Mouse (Mus musculus) hindbrain, embryonic 12.5 days (tissue): ENCODE data around the gene Ephb1. TPM values are rescaled to one million over a fixed set of nuclear protein-coding genes. Genes with fewer than 3 reads are reported as not detected.

Source experiments
- ATAC-seq: fragments of 200-750 bp; cut with Nextera tagmentation; 2 replicates; pipeline ENCODE4 v1.8.0; 2017; ENCODE audit warnings: moderate TSS enrichment; ENCODE audit not compliant: low FRiP score
- H3K27ac ChIP-seq: fragments of 300-500 bp; sonication (generic); 2 replicates; pipeline ENCODE4 v1.5.1; 2016; ENCODE audit warnings: mild to moderate bottlenecking
- H3K27me3 ChIP-seq: fragments of 300-500 bp; sonication (generic); 2 replicates; pipeline ENCODE4 v1.6.1; 2016; ENCODE audit warnings: mild to moderate bottlenecking
- H3K36me3 ChIP-seq: fragments of 300-500 bp; sonication (generic); 2 replicates; pipeline ENCODE4 v1.6.1; 2016; ENCODE audit warnings: mild to moderate bottlenecking
- H3K4me1 ChIP-seq: fragments of 300-500 bp; sonication (generic); 2 replicates; pipeline ENCODE4 v1.6.1; 2016
- H3K4me2 ChIP-seq: fragments of 300-500 bp; sonication (generic); replicated peaks from 2 replicates; pipeline ENCODE4 v1.6.1; 2016; ENCODE audit warnings: mild to moderate bottlenecking
- H3K4me3 ChIP-seq: fragments of 300-500 bp; sonication (generic); 2 replicates; pipeline ENCODE4 v1.5.1; 2016; ENCODE audit warnings: mild to moderate bottlenecking
- H3K9ac ChIP-seq: fragments of 300-500 bp; sonication (generic); 2 replicates; pipeline ENCODE4 v1.6.1; 2016; ENCODE audit warnings: mild to moderate bottlenecking, moderate library complexity
- H3K9me3 ChIP-seq: fragments of 300-500 bp; sonication (generic); replicated peaks from 2 replicates; pipeline ENCODE4 v1.6.1; 2016; ENCODE audit warnings: mild to moderate bottlenecking
- WGBS: fragments of 180-500 bp; shearing (Covaris S2); methylation state at CpG from one replicate; pipeline ENCODE4 v1.1.7; 2016; 5-methylcytosine and 5-hydroxymethylcytosine counted together
- polyA plus RNA-seq: library from polyadenylated mRNA; unstranded; fragments of >200 nt; fragmentation: Nextera tagmentation; extraction: Ambion mirVana; gene quantifications from 2 replicates; pipeline ENCODE4 v1.2.1, GENCODE M21; 2016

Gene Ephb1
- polyA plus RNA-seq, 1 experiment from 2014 or later, result 30.2 TPM

DNA sequence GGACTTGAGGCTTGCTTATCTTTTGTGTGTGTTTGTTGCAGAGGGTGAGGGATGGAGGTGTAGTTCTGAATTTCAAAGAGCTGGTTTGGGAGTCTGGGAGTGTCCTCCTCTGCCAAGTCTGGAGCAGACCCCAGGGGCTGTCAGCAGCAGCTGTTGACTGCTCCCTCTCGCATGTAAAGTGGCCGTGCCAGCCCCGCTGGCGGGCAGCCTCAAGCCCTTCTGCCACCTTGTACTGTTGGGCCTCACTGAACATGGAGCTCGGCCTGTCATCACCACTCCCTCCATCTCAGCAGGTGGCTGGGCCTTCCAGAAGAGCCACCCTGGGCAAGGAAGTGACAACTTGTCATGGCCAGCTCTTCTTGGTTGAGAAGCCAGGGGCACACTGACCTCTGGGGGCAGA, 415.5 kb downstream of the Ephb1 start:
- no peaks in the 10 kb centered on the region for H3K9me3 ChIP-seq
- no peaks in the 10 kb centered on the region for H3K36me3 ChIP-seq
- no peak overlapping the region for H3K27ac ChIP-seq
- H3K4me1 ChIP-seq, result peaks cover 23% of the 10 kb centered on the region
- H3K4me2 ChIP-seq, result no peak overlapping the region
- no peaks in the 10 kb centered on the region for H3K27me3 ChIP-seq
- ATAC-seq, result peak; percentile 71; the same call in 1 of the 2 replicates
- 26% methylated on average over 5 of the region's 5 CpGs for WGBS
- H3K9ac ChIP-seq, result no peak overlapping the region
- no peak overlapping the region for H3K4me3 ChIP-seq

DNA sequence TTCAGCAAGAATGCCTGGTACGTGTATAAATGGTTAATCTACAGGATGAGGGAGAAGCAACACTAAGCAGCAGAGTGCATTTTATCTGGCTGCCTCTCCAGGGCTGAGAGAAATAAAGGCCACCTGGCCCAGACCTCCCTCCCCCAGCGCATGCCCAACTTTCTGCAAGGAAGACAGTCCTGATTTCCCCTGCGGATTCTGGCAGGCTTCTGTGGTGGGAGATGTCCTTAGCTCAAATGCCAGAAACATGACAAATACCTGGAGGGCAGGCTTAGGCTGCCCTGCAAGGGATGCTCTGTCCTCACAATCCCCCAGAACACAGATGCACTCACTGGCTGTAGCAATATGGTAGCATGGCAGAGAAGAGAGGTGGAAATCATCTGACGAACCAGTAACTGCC, 416.4 kb downstream of the Ephb1 start:
- H3K4me3 ChIP-seq, result no peak overlapping the region
- no peak for ATAC-seq
- H3K27ac ChIP-seq, result no peak overlapping the region
- H3K36me3 ChIP-seq, result no peaks in the 10 kb centered on the region
- no peaks in the 10 kb centered on the region for H3K27me3 ChIP-seq
- 80% methylated on average over 4 of the region's 4 CpGs for WGBS
- no peak overlapping the region for H3K4me2 ChIP-seq
- H3K4me1 ChIP-seq, result peaks cover 25% of the 10 kb centered on the region
- H3K9ac ChIP-seq, result no peak overlapping the region
- H3K9me3 ChIP-seq, result no peaks in the 10 kb centered on the region

DNA sequence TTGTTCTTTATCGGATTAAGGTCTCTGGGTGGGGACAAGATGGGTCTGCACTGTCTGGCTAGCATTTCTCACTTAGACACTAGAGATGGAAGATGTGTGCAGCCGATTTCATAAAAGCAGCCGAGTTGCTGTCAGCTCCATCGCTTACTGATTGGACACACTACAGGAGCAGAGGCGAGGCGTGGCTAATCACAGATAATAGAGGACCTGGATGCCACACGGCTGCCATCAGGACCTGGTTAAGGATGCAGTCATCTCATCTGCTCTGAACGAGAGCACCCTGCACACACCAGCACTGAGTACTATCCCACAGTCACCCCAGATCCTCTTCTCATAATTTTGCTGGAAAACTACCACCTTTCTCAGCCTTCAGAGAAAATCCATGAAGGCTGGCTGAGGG, 419.6 kb downstream of the Ephb1 start:
- Histone ChIP-seq H3K4me2 (no peak overlapping the region), H3K9ac (no peak overlapping the region), H3K27me3 (no peaks in the 10 kb centered on the region), H3K4me3 (no peak overlapping the region), H3K9me3 (no peaks in the 10 kb centered on the region), H3K36me3 (no peaks in the 10 kb centered on the region), H3K4me1 (peaks cover 24% of the 10 kb centered on the region), H3K27ac (peak overlapping the region; percentile 55; the same call in 1 of the 2 replicates)
- 42% methylated on average over 8 of the region's 8 CpGs for WGBS
- peak; percentile 84 for ATAC-seq

DNA sequence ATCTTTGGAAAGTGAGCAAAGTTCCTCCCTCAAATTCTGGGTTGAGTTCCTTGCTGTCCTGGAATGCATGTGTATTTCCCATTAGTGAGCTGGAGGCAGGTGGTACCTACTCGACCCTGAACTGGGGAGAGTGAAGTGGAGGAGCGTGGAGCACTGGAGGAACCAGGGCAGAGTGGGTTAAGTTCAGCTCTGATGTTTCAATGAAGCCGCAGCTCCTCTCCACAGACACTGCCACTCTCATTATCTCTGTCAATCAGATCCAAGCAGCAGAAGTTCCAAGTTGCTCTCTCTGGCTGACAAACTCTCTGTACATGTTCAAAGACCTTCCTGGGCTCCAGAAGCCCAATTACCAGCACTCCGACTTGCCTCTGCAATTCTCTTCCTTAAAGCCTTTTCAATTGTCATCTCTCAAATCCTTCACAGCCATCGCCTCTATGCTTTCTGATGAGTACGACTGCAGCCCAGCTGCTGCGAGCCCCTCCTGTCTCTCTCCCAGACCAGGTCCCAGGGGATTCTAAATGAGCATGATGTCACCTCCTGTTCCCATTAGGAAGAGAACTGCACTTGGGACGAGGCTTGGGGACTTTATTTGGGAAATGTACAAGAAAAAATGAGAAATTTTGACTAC, 420.4 kb downstream of the Ephb1 start:
- Histone ChIP-seq H3K27ac (peak overlapping the region; percentile 55), H3K4me2 (no peak overlapping the region), H3K4me3 (no peak overlapping the region), H3K27me3 (no peaks in the 10 kb centered on the region), H3K9me3 (no peaks in the 10 kb centered on the region), H3K4me1 (peaks cover 18% of the 10 kb centered on the region), H3K36me3 (no peaks in the 10 kb centered on the region), H3K9ac (no peak overlapping the region)
- ATAC-seq, result no peak
- 40% methylated on average over 8 of the region's 8 CpGs for WGBS

DNA sequence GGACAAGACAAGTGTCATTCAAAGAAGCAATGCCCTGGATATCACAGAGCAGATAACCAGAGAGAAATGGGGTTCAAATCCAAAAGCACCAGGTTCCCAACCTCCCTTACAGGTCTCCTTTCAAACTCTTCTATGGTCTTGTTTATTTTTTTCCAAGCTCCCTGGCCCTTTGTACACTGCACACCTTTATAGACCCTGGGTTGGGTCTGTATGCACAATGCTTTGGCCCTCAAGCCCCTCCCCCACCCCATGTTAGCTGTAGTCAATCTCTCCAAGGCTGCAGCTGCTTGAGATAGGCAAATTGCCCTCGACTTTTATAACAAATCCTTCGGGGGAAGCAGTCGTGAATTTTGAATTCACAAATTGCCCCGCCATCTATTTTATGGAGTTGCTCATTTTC, 429.7 kb downstream of the Ephb1 start:
- no peaks in the 10 kb centered on the region for H3K36me3 ChIP-seq
- no peak overlapping the region for H3K4me2 ChIP-seq
- H3K4me1 ChIP-seq, result no peaks in the 10 kb centered on the region
- H3K9me3 ChIP-seq, result no peaks in the 10 kb centered on the region
- WGBS, result 74% methylated on average over 4 of the region's 4 CpGs
- ATAC-seq, result no peak
- no peaks in the 10 kb centered on the region; the same call in 1 of the 2 replicates for H3K27me3 ChIP-seq
- no peak overlapping the region for H3K27ac ChIP-seq
- H3K4me3 ChIP-seq, result no peak overlapping the region
- H3K9ac ChIP-seq, result no peak overlapping the region

DNA sequence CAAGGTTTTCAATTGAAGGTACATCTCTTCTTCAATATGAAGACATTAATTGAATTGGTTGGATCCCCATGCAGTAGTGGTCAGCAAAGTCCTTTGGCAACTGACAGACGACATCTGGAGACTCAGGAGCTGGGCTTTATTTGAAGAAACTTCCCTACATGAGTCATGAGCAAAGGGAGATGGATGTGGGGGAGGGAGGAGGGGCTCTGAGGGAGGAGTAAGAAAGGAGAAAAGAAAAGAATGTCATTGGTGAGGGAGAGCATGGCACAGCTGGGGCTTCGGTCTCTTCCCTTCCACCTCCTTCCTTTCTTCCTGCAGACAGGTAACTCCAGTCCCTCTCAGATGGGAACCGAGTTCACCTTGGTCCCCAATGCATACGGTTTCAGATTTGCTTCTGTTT, 431.6 kb downstream of the Ephb1 start:
- Histone ChIP-seq H3K9ac (no peak overlapping the region), H3K4me1 (no peaks in the 10 kb centered on the region), H3K4me3 (no peak overlapping the region), H3K27me3 (no peaks in the 10 kb centered on the region; the same call in 1 of the 2 replicates), H3K27ac (no peak overlapping the region), H3K36me3 (no peaks in the 10 kb centered on the region), H3K9me3 (no peaks in the 10 kb centered on the region), H3K4me2 (no peak overlapping the region)
- ATAC-seq, result no peak
- WGBS, result 70% methylated on average over 4 of the region's 4 CpGs

DNA sequence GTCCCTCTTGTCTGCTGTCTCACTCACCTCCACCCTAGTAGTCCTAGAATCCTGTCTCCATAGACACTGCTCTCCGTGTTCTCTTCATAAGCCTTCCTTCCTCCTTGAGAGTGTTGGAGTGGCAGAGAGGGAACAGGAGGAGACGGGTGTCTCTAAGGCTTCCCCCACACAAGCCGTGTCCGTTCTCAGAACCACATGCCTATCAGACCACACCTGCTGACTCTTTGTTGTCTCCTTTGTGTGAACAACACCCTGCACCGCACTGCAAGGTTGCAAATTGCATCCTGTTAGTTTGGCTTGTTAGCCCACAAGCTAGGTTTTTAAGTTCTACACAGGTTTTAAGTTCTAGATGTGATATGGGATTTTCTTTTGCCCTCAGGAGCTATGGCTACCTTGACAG, 435.2 kb downstream of the Ephb1 start:
- no peaks in the 10 kb centered on the region for H3K9me3 ChIP-seq
- H3K4me3 ChIP-seq, result no peak overlapping the region
- no peak overlapping the region for H3K9ac ChIP-seq
- no peak for ATAC-seq
- H3K27me3 ChIP-seq, result no peaks in the 10 kb centered on the region; the same call in 1 of the 2 replicates
- H3K4me2 ChIP-seq, result no peak overlapping the region
- no peaks in the 10 kb centered on the region for H3K36me3 ChIP-seq
- 87% methylated on average over 5 of the region's 5 CpGs for WGBS
- no peak overlapping the region for H3K27ac ChIP-seq
- H3K4me1 ChIP-seq, result no peaks in the 10 kb centered on the region

DNA sequence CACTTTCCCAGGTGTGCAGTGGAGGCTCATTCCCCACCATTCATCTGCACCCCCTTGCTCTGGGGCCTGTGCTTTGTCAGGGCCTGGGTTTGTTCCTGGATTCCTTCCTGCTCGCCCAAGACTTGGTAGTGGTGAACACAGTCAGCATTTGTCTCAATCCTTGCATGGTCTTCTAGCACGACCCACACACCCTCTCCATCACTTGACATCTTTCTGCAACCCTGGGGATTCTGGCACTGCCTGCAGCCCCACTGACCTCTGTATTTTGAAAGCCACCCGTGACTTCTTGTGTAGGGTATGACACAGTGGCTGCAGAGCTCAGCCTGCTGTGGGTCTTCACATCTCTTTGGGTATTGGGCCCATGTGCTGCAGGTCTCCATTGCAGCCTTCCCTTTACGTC, 435.7 kb downstream of the Ephb1 start:
- Histone ChIP-seq H3K4me1 (no peaks in the 10 kb centered on the region), H3K4me3 (no peak overlapping the region), H3K36me3 (no peaks in the 10 kb centered on the region), H3K4me2 (no peak overlapping the region), H3K9ac (no peak overlapping the region), H3K27me3 (no peaks in the 10 kb centered on the region; the same call in 1 of the 2 replicates), H3K9me3 (no peaks in the 10 kb centered on the region), H3K27ac (no peak overlapping the region)
- 83% methylated on average over 4 of the region's 4 CpGs for WGBS
- no peak for ATAC-seq

DNA sequence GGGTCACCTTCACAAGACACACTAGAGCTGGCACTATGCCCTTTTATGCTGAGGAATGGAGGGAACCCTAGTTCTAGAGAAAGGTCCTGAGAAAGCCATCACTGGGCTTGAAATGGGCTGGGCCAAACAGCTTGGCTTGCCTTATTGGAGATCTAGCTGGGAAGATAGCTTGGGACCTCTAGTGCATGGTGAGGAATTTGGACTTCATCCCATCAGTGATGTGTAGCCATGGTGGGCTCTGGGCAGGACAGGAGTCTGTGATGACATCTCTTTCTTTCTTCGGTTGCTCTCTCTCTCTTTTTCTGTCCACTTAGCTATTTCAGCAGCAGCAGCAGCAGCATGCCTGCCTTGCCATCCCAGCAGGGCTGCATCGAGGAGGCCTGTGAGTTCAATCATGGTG, 439.4 kb downstream of the Ephb1 start:
- Histone ChIP-seq H3K27me3 (no peaks in the 10 kb centered on the region), H3K4me1 (peaks cover 8% of the 10 kb centered on the region), H3K9me3 (no peaks in the 10 kb centered on the region), H3K9ac (no peak overlapping the region), H3K36me3 (no peaks in the 10 kb centered on the region), H3K4me2 (no peak overlapping the region), H3K27ac (no peak overlapping the region), H3K4me3 (no peak overlapping the region)
- 71% methylated on average over 2 of the region's 2 CpGs for WGBS
- ATAC-seq, result no peak

DNA sequence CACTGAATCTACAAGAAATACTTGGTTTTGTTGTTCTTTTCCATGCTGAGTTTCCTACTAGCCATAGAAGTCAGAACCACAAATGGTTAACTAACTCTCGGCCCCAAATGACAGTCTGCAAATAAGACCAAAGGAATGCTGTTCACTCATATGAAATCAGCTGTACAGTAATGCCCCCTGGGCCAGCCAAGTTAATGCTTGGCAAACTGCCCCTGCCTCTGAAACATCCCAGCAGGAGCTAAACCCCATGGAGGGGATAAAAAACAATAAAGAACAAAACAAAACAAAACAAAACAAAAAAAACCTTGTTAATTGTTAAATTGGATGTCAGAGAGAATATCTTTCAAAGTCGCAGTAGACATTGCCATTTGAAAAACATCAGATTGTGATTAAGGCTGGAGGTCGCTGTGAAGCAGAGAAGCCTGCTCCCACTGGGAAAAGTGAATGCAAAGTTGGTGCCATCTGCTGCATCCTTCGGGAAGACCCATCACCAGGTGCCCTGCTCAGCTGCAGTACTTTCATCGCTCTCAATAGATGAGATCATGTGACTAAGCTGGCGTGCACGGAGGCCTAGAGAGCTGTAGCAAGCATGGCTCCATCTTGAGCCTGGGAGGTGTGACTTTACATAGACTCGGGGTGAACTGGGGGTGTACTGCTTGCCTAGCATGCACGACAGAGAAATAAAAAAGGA, 443.2 kb downstream of the Ephb1 start:
- WGBS, result 34% methylated on average over 9 of the region's 9 CpGs
- Histone ChIP-seq H3K36me3 (no peaks in the 10 kb centered on the region), H3K27ac (no peak overlapping the region), H3K4me2 (no peak overlapping the region), H3K4me3 (no peak overlapping the region), H3K9me3 (no peaks in the 10 kb centered on the region), H3K9ac (no peak overlapping the region), H3K27me3 (no peaks in the 10 kb centered on the region), H3K4me1 (peaks cover 27% of the 10 kb centered on the region)
- peak; percentile 61; the same call in 1 of the 2 replicates for ATAC-seq

DNA sequence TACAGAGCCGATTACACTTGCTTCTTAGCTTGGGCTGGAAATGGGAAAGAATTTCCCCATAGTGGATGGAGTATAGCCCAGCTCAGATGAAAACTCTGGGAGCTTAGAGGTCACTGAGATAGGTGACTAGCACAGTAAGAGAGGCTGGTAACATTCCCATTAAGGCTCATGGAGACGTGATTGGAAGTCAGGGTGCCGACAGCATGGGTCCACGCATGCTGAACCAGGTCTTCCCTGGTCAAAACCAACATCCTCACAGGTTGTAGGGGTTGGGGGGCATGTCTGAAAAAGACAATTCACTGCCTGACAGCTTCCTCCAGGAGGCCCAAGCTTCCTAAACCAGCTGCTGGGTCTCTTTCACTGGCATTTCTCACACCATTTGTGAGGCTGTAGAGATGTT, 445.0 kb downstream of the Ephb1 start:
- no peaks in the 10 kb centered on the region for H3K36me3 ChIP-seq
- H3K9ac ChIP-seq, result no peak overlapping the region
- H3K4me3 ChIP-seq, result no peak overlapping the region
- 83% methylated on average over 4 of the region's 4 CpGs for WGBS
- H3K27me3 ChIP-seq, result no peaks in the 10 kb centered on the region
- H3K9me3 ChIP-seq, result no peaks in the 10 kb centered on the region
- H3K4me1 ChIP-seq, result peaks cover 27% of the 10 kb centered on the region
- ATAC-seq, result no peak
- no peak overlapping the region for H3K27ac ChIP-seq
- no peak overlapping the region for H3K4me2 ChIP-seq

DNA sequence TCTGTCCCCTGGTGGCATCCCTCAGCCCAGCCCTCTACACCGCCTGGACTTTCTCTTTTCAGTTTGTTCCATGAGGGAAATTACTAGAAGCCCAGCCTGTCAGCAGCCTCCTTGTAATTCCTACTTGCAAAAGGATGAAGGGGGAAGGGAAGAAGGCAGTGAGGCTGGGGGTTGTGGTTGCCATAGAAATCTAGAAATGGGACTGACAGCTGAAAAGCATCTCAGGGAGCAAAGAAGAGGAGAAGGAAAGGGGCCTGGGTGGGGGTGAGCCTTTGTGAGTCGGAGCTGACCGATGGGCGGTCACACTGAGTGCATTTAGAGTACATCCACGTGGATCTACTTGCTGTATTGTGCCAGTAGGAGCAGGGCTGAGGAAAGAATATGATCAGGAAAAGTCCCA, 445.6 kb downstream of the Ephb1 start:
- H3K4me1 ChIP-seq, result peaks cover 27% of the 10 kb centered on the region
- no peak overlapping the region for H3K4me2 ChIP-seq
- H3K4me3 ChIP-seq, result no peak overlapping the region
- H3K9ac ChIP-seq, result no peak overlapping the region
- H3K9me3 ChIP-seq, result no peaks in the 10 kb centered on the region
- no peaks in the 10 kb centered on the region for H3K27me3 ChIP-seq
- peak; percentile 77 for ATAC-seq
- no peaks in the 10 kb centered on the region for H3K36me3 ChIP-seq
- WGBS, result 14% methylated on average over 5 of the region's 5 CpGs
- no peak overlapping the region; the same call in 1 of the 2 replicates for H3K27ac ChIP-seq

DNA sequence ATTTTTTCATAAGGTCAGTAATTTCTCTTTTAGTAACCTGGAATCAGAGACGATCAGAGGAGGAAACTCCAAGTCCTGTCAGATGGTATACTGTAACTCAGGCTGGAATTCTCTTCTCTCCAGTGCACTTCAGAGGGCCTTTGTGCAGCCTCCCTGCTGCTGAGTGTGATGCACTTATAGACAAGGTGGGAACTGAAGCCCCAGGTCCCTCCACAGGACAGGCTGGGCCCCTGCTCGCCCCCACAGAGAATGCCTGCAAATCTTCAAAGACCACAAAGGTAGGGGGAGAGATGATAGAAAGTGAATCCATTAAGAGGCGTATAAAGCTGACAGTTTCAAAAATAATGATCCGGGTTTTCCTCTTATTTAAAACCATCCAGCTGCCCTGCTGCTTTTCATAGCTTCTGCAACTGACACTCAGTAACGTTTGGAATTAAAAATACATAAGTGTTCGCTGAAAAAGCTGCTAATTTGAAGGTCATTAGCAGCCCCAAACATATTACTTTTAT, 446.7 kb downstream of the Ephb1 start:
- Histone ChIP-seq H3K27ac (no peak overlapping the region), H3K4me1 (peaks cover 27% of the 10 kb centered on the region), H3K9ac (no peak overlapping the region), H3K4me3 (no peak overlapping the region), H3K36me3 (no peaks in the 10 kb centered on the region), H3K27me3 (no peaks in the 10 kb centered on the region), H3K4me2 (no peak overlapping the region), H3K9me3 (no peaks in the 10 kb centered on the region)
- no peak for ATAC-seq
- WGBS, result 55% methylated on average over 6 of the region's 6 CpGs
